Mouse (Mus musculus) midbrain, embryonic 14.5 days (tissue): Measurements from ENCODE around the gene Cuta. TPM values are rescaled to one million over a fixed set of nuclear protein-coding genes. Genes with fewer than 3 reads are reported as not detected.

Experiments
- ATAC-seq: fragments of 200-750 bp; cut with Nextera tagmentation; 2 replicates; pipeline ENCODE4 v1.8.0; 2017; ENCODE audit warnings: moderate number of reproducible peaks, moderate library complexity; ENCODE audit not compliant: low FRiP score, low TSS enrichment
- DNase-seq: peaks from one replicate; pipeline ENCODE4 v3.0.0-alpha.2; 2015
- H3K27ac ChIP-seq: fragments of 300-500 bp; sonication (generic); replicated peaks from 2 replicates; pipeline ENCODE4 v1.5.1; 2014; ENCODE audit warnings: mild to moderate bottlenecking, low read depth, low read length, moderate library complexity
- H3K27me3 ChIP-seq: fragments of 300-500 bp; sonication (generic); 2 replicates; pipeline ENCODE4 v1.6.1; 2014; ENCODE audit warnings: low read length, control low read depth, mixed read lengths; ENCODE audit not compliant: control insufficient read depth, insufficient read depth
- H3K36me3 ChIP-seq: fragments of 300-500 bp; sonication (generic); 2 replicates; pipeline ENCODE4 v1.6.1; 2014; ENCODE audit warnings: low read length, control low read depth; ENCODE audit not compliant: control insufficient read depth, insufficient read depth
- H3K4me1 ChIP-seq: fragments of 300-500 bp; sonication (generic); 2 replicates; pipeline ENCODE4 v1.6.1; 2014; ENCODE audit warnings: mild to moderate bottlenecking, antibody characterized with exemption, low read length, control low read depth; ENCODE audit not compliant: control insufficient read depth, insufficient read depth
- H3K4me2 ChIP-seq: fragments of 300-500 bp; sonication (generic); 2 replicates; pipeline ENCODE4 v1.6.1; 2014; ENCODE audit warnings: mild to moderate bottlenecking, low read length, moderate library complexity
- H3K4me3 ChIP-seq: fragments of 300-500 bp; sonication (generic); replicated peaks from 2 replicates; pipeline ENCODE4 v1.5.1; 2014; ENCODE audit warnings: low read depth, low read length
- H3K9ac ChIP-seq: fragments of 300-500 bp; sonication (generic); replicated peaks from 2 replicates; pipeline ENCODE4 v1.6.1; 2014; ENCODE audit warnings: mild to moderate bottlenecking, low read length, moderate library complexity
- H3K9me3 ChIP-seq: fragments of 300-500 bp; sonication (generic); 2 replicates; pipeline ENCODE4 v1.6.1; 2016; ENCODE audit warnings: low read length, control low read depth, mixed read lengths; ENCODE audit not compliant: control insufficient read depth
- WGBS: fragments of 180-500 bp; shearing (Covaris S2); extraction: QIAGEN DNeasy Blood & Tissue Kit; methylation state at CpG from one replicate; pipeline ENCODE4 v1.1.7; 2014; 5-methylcytosine and 5-hydroxymethylcytosine counted together
- polyA plus RNA-seq: library from polyadenylated mRNA; unstranded; fragments of >200 nt; fragmentation: Nextera tagmentation; extraction: Ambion mirVana; gene quantifications from 2 replicates; pipeline ENCODE4 v1.2.1, GENCODE M21; 2014

Gene Cuta
- polyA plus RNA-seq, 1 experiment from 2014 or later = 108 TPM

DNA sequence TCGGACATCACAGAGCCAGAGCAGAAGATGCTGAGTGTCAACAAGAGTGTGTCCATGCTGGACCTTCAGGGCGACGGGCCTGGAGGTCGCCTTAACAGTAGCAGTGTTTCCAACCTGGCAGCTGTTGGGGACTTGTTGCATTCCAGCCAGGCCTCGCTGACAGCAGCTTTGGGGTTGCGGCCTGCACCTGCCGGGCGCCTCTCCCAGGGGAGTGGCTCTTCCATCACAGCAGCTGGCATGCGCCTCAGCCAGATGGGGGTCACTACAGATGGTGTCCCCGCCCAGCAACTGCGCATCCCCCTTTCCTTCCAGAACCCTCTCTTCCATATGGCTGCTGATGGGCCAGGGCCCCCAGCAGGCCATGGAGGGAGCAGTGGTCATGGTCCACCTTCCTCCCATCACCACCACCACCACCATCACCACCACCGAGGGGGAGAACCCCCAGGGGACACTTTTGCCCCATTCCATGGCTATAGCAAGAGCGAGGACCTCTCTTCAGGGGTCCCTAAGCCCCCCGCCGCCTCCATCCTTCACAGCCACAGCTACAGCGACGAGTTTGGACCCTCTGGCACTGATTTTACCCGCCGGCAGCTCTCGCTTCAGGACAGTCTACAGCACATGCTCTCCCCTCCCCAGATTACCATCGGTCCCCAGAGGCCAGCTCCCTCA is 22.3 kb upstream of the Cuta start:
- no peaks in the 10 kb centered on the region for H3K27me3 ChIP-seq
- H3K4me3 ChIP-seq = no peak overlapping the region
- H3K4me2 ChIP-seq = no peak overlapping the region
- no peaks in the 10 kb centered on the region for H3K9me3 ChIP-seq
- peaks cover 97% of the 10 kb centered on the region for H3K36me3 ChIP-seq
- DNase-seq = no peak
- no peak overlapping the region for H3K27ac ChIP-seq
- no peak for ATAC-seq
- 92% methylated on average over 21 of the region's 21 CpGs for WGBS
- no peaks in the 10 kb centered on the region for H3K4me1 ChIP-seq
- H3K9ac ChIP-seq = no peak overlapping the region

DNA sequence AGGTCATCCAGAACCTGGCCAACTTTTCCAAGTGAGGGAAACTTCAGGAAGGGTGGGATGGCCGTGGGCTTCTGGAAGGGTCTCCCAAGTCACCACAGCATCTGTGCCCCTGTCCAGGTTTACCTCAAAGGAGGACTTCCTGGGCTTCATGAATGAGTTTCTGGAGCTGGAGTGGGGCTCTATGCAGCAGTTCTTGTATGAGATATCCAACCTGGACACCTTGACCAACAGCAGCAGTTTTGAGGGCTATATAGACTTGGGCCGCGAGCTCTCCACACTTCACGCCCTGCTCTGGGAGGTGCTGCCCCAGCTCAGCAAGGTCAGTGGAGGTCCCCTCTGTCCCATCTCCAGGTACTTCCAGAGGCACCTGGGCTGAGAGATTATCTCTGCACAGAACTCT is 20.4 kb upstream of the Cuta start:
- no peak overlapping the region for H3K4me2 ChIP-seq
- DNase-seq = no peak
- H3K4me3 ChIP-seq = no peak overlapping the region
- H3K9ac ChIP-seq = no peak overlapping the region
- 97% methylated on average over 4 of the region's 4 CpGs for WGBS
- peaks cover 97% of the 10 kb centered on the region for H3K36me3 ChIP-seq
- no peaks in the 10 kb centered on the region for H3K9me3 ChIP-seq
- H3K4me1 ChIP-seq = no peaks in the 10 kb centered on the region
- no peaks in the 10 kb centered on the region for H3K27me3 ChIP-seq
- no peak overlapping the region for H3K27ac ChIP-seq
- no peak for ATAC-seq

DNA sequence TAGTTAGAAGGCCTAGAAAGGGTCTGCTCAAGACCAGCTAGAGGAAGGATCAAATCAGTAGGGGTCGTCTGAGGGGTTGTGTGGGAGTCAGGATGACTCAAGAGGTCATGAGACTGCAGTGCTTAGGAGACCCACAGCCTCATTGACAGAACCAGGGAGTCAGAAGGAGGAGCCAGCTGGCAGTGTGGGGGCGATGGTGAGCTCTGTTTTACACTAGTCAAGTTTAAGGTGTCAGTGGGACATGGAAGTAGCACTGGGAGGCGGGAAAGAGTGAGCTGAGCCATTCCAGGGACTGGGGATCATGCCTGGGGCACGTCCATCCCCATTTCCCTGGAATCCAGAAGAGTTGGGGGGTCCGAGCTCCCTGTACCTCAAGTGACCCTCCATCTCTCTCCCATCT is 19.5 kb upstream of the Cuta start:
- Histone ChIP-seq H3K27me3 (no peaks in the 10 kb centered on the region), H3K4me3 (no peak overlapping the region), H3K27ac (no peak overlapping the region), H3K4me2 (no peak overlapping the region), H3K36me3 (peaks cover 89% of the 10 kb centered on the region), H3K9me3 (no peaks in the 10 kb centered on the region), H3K9ac (no peak overlapping the region), H3K4me1 (peaks cover 1% of the 10 kb centered on the region; the same call in 1 of the 2 replicates)
- no peak for ATAC-seq
- 68% methylated on average over 5 of the region's 5 CpGs for WGBS
- no peak for DNase-seq

DNA sequence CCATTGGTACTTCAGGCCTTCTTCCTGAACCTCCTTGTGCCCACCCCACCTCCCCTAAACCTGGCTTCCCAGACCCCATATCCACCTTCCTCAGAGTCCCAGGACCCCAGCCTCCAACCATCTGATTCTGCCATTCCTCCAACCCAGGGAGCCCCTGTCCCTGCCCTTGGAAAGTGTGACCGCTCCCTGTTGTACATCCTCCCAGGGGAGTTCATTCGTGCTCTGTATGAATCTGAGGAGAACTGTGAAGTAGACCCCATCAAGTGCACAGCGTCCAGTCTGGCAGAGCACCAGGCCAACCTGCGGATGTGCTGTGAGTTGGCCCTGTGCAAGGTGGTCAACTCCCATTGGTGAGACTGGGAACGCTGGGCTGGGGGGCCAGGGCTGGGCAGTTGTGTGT is 18.5 kb upstream of the Cuta start:
- Histone ChIP-seq H3K36me3 (peaks cover 82% of the 10 kb centered on the region), H3K27ac (no peak overlapping the region), H3K9me3 (no peaks in the 10 kb centered on the region), H3K4me2 (no peak overlapping the region), H3K9ac (no peak overlapping the region), H3K4me3 (no peak overlapping the region), H3K27me3 (no peaks in the 10 kb centered on the region), H3K4me1 (peaks cover 11% of the 10 kb centered on the region)
- ATAC-seq (no peak), DNase-seq (no peak)
- 97% methylated on average over 5 of the region's 5 CpGs for WGBS

DNA sequence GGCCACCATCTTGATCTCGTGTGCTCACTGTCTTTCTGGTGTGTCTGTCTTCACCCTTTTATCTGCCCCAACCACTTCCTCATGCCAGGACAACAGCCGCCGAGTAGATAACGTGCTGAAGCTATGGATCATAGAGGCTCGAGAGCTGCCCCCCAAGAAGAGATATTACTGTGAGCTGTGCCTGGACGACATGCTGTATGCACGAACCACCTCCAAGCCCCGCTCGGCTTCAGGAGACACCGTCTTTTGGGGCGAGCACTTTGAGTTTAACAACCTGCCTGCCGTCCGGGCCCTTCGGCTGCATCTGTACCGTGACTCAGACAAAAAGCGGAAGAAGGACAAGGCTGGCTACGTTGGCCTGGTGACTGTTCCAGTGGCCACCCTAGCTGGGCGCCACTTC is 17.5 kb upstream of the Cuta start:
- ATAC-seq (no peak), DNase-seq (no peak)
- Histone ChIP-seq H3K4me1 (peaks cover 21% of the 10 kb centered on the region), H3K9me3 (no peaks in the 10 kb centered on the region), H3K4me3 (no peak overlapping the region), H3K4me2 (no peak overlapping the region), H3K36me3 (peaks cover 72% of the 10 kb centered on the region), H3K27me3 (no peaks in the 10 kb centered on the region), H3K9ac (no peak overlapping the region), H3K27ac (no peak overlapping the region)
- WGBS = 93% methylated on average over 18 of the region's 18 CpGs

DNA sequence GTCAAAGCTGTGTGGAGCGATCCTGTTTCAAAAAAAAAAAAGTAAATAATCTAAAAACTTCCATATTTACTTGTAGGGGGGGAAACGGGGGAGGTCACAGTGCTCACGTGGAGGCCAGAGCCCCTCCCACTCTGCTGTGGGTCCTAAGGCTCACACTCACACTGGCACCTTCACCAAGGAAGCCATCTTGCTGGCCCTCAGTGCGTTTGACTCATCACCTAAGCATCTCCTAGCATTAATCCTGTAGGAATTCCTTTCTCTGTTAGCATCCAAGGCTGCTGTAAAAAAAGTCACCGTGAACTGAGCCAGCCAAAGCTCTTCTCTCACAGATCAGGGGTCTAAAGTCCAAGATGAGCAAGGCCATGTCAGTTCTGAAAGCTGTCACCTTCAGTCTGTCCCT is 16.9 kb upstream of the Cuta start:
- peaks cover 23% of the 10 kb centered on the region for H3K4me1 ChIP-seq
- ATAC-seq (no peak), DNase-seq (no peak)
- 83% methylated on average over 5 of the region's 5 CpGs for WGBS
- no peak overlapping the region for H3K4me2 ChIP-seq
- H3K9me3 ChIP-seq = no peaks in the 10 kb centered on the region
- no peak overlapping the region for H3K27ac ChIP-seq
- peaks cover 66% of the 10 kb centered on the region for H3K36me3 ChIP-seq
- no peaks in the 10 kb centered on the region for H3K27me3 ChIP-seq
- H3K9ac ChIP-seq = no peak overlapping the region
- no peak overlapping the region for H3K4me3 ChIP-seq

DNA sequence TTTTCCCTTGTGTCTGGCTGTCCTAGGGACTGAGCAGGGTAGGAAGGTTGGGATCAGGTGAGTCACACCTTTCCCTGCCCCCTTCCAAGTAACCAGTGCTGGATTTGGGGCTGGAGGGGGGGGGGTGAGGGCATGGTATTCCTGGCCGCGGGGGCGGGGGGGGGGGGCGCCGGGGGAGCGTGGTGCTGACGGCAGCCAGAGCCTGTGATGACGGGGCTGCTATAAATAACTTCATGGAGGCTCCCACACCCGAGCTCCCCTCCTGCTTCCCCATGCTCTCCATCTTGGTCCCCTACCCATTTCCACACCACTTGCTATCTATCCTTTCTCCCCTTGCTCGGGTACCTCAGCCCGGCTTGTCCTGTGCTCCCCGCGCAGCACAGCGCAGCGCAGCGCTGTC is 14.4 kb upstream of the Cuta start:
- ATAC-seq = no peak
- DNase-seq = peak; percentile 31
- Histone ChIP-seq H3K4me2 (peak overlapping the region; percentile 92), H3K4me1 (peaks cover 45% of the 10 kb centered on the region), H3K36me3 (peaks cover 40% of the 10 kb centered on the region), H3K4me3 (peak overlapping the region; percentile 36), H3K27me3 (no peaks in the 10 kb centered on the region), H3K27ac (peak overlapping the region; percentile 57), H3K9me3 (no peaks in the 10 kb centered on the region), H3K9ac (peak overlapping the region; percentile 62)
- 16% methylated on average over 12 of the region's 16 CpGs for WGBS

DNA sequence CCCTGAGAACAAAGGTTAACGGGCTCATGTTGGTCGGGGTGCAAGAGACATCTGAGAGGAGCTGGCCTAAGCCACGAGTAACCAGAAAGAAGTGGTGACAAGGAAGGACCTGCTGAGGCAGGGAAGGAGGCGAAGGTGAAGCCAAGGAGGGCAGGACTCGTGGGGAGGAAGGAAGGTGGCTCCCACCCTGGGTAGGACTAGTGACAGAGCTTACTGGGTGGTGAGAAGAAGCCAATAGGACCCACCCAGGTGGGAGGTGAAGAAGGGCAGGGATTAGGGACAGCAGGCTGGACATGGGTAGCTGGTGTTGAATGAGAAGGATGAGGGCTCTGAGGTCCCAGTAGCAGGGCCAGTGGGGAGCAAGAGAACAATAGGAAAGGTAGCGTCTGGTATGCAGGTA is 13.8 kb upstream of the Cuta start:
- DNase-seq (no peak), ATAC-seq (no peak)
- H3K27ac ChIP-seq = peak overlapping the region; percentile 57; the same call in 1 of the 2 replicates
- no peaks in the 10 kb centered on the region for H3K9me3 ChIP-seq
- H3K27me3 ChIP-seq = no peaks in the 10 kb centered on the region
- H3K4me2 ChIP-seq = peak overlapping the region; percentile 92
- WGBS = 18% methylated on average over 6 of the region's 6 CpGs
- H3K36me3 ChIP-seq = peaks cover 35% of the 10 kb centered on the region
- H3K9ac ChIP-seq = peak overlapping the region; percentile 62
- H3K4me3 ChIP-seq = peak overlapping the region; percentile 36
- H3K4me1 ChIP-seq = peaks cover 45% of the 10 kb centered on the region
